Mouse (Mus musculus): ENCODE measurements around the gene Gja6. TPM values are rescaled to one million over a fixed set of nuclear protein-coding genes. Genes with fewer than 3 reads are reported as not detected.

Gene Gja6
- total RNA-seq (2022), result 1 to 10 TPM; 1.3 to 2.9 (median 1.9) TPM

DNA sequence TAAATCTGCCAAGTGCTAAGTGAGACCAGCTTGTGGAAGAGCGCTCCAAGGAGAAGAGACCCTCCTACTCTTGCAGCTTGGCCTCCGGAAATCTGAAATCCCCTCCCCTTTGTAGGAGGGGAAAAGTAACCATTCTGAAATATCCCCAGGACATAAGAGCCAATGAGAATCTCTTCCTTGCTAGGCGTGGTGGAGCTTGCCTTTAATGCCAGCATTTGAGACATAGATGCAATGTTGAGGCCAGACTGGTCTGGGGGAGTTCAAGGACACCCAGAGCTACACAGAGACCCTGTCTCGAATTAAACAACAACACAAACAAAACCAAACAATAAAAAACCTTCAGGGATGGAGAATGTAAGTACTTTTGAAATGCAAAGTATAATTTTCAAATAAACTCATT, at the start of gene Gja6:
Gene Gja6, minus strand, starts transcription at position 101 of the 400 bp plus-strand sequence.
- no peak for DNase-seq (ENCODE audit: low spot score in 2 of 2)

DNA sequence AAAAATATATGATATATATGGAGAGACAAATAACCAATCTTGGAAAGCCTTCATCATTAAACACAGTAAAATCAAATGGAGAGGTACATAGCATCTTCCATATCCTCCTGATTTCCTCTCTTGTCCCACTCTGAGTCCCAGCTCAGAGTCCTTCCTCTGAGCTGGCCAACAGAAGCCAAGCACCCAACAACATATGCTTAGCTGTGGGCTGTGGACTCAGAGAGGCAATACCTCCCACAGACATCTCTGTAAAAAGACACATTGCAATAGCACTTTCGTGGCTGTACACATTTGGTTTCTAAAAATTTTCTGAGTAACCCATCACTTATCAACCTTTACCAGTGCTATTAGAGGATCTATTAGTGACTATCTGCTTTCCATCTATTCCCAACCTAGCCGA, 42.7 kb upstream of the Gja6 start:
- no peak for DNase-seq (ENCODE audit: low spot score in 2 of 2)

DNA sequence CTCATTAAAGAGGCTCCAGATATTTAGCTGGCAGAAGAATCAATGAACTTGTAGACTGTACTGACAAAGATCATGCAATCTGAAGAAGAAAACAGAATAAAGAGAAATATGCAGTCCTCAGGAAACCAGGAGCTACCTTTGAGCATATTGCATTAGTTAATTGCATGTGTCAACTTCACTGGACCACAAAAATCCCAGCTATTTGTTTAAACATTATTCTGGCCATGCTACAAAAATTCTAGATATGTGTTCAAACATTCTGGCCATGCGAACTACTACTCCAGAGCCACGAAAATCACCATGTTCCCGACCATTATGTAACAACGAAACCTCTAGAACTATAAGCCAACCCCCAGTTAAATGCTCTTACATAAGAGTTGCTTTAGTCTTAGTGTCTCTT, 37.9 kb upstream of the Gja6 start:
- no peak for DNase-seq (ENCODE audit: low spot score in 2 of 2)

DNA sequence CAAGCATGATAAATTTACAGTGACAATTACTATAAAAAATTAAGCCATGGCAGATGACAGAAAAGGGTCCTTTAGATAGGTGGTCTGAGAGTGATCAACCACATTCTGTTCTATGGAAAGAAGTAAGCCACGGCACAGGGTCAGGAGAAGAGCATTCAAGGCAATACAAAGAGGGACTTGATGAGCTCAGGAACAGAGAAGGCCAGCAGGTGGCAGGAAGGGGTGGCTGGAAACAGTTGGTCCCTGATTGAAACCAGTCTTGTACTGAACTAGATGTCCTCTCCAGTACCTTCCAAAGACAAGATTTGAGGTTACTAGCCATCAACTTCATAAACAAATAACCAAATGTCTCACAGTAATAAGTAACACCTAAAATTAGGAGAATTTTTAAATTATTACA, 28.7 kb upstream of the Gja6 start:
- DNase-seq (ENCODE audit: low spot score in 2 of 2), result no peak

DNA sequence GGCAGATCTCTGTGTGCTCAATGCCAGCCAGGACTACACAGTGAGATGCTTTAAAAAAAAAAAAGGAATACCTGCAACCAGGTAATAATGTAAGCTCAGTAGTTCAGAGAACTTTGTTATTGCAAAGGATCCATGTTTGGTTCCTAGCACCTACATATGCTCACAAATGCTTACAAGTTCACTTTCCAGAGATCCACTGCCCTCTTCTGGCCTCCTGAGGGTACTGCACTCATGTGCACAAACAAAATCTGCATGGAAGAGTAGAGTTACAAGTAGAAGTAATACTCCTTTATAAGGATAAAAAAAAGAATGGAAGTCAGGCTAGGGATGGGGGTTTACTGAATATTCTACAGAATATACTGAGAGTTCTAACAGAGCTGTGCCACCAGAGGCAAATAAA, 23.8 kb upstream of the Gja6 start:
- DNase-seq (ENCODE audit: low spot score in 2 of 2), result no peak

DNA sequence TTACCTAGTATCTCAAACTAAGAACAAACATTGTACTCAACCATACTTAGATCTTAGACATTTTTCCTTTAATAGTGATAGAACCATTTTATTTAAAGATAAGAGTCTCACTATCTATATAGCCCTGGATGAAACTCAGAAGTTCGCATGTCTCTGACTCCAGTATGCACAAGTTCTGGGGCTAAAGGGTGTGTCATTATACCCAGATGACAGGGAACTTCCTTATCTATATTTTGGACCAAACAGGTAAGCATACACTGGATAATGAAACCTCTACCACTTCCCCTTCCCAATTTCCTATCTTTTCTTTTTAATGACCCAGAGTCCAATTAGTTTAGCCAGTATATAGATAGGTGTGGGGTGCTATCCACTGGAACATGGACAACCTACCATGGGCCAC, 22.0 kb upstream of the Gja6 start:
- DNase-seq (ENCODE audit: low spot score in 2 of 2), result no peak

DNA sequence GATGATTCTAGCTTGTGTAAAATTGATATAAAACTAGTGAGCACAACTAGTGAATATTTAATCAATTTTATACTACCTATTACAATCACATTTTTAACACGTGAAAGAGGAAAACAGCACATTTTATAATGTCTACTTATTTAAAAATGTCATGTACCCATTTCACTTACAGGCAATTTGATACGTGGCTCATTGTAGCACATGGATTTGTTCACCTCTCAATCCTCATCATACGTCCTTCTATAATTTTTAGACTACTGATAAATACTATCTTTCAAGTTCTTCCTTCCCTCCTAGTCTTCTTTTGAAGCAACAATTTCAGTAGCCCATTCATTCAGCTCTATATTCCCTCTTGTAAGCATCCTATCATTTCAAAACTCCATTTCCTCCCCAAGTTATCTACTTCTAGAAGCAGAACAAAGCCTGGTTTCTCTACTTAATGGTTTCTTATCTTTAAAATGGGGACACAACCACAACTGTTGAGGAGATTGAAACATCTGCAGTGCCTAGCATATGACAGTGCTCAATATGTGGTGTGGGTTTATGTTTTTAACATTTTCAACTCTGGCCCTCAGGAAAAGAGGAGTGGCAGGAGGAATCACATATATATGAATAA, 12.3 kb upstream of the Gja6 start:
- DNase-seq (ENCODE audit: low spot score in 2 of 2), result no peak

DNA sequence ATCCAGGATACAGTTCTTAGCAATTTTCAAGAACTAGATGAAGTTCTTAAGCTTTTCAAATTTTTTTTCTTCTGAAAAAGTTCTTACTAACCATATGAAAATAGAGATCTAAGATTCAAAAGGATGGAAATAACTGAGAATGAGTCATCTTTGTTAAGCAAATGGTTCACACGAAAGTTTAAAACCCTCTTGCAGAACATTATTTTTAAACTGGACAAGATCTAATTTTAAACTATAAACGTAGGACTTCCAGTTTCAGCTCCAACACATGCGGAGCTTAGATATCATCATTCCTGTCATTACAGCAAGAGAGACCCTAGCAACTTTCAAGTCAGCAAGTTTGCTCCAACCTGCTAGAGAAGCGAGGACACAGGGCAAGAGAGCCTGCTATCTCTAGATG, 375 bp downstream of the Gja6 start:
- no peak for DNase-seq (ENCODE audit: low spot score in 2 of 2)

DNA sequence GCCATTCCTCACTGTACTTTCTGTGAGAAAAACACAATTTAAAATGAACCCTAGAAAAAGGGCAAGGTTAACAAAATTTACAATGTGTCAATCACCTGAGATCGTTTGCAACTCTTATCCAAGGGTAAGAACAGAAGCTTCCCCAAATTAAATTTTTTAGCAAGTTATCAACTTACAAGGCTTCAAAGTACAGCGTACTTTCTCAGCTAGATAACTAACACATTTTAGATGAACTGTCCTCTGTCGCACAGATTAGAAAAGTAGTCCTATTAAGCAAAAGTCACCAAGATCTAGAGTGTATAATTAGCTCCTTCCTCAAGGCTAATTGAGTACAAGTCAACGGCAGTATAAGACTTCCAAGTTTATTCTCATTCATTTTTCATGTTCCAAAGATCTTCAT, 939 bp downstream of the Gja6 start:
- no peak for DNase-seq (ENCODE audit: low spot score in 2 of 2)

DNA sequence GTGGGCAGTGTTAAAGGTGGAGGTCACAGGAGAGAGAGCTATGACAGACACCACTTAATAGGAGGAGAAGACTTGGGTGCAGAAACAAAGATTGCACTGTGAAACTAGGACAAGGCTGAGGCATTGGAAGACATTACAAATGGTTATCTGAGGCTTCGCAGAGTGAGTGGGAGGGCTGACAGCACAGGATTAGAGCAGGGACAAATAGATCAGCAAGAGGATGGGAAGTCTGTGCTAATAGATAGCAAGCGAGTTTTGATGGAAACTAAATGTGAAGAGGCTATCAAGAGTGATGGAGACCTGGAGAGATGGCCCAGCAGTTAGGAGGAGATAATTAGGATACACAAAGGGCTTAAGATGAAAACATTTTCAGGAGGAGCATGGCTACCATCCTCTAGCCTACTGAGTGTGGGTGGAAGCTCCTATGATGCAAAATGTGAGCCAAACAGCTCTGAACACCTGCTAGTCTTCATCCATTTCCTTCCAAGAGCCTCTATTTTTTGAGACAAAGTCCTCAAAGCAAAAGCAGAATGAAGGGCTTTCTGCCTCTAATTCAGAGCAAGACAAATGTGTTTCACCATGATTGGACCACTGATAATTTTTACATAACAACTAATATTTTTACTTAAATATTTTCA, 1.7 kb downstream of the Gja6 start:
- no peak for DNase-seq (ENCODE audit: low spot score in 2 of 2)

DNA sequence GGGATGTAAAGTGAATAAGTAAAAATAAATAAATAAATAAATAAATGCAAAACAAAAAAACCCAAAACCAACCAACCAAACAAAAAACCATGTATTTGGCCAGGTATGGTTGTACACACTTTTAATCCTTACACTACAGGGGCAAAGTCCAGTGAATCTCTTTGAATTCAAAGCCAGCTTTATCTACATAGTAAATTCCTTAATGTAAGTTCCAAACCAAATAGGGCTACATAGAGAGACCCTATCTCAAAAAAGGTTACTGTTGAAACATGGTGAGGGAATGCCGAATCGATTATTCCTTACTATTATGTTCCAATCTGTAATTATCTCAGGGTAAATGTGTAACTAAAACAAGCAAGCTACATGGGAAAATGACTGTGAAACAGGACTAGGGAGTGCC, 5.7 kb downstream of the Gja6 start:
- no peak for DNase-seq (ENCODE audit: low spot score in 2 of 2)

DNA sequence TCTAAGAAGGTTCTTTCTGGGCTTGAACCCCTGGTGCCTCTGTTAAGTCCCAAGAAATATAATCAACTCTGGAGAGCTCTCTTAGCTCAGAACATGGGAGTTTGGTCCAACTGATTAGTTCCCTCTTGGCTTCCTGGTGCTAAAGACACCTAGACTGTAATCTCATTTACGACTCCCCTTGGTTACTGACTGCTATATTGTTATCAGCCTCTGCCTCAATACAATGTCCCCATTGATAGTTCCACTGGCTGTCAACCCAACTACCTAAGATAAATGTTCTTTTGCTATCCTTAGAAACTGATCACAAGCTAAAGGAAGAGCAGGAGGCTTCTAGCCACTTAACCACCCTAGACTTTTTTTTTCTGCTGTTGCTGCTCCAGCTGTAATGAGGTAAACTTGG, 14.8 kb downstream of the Gja6 start:
- DNase-seq (ENCODE audit: low spot score in 2 of 2), result no peak

DNA sequence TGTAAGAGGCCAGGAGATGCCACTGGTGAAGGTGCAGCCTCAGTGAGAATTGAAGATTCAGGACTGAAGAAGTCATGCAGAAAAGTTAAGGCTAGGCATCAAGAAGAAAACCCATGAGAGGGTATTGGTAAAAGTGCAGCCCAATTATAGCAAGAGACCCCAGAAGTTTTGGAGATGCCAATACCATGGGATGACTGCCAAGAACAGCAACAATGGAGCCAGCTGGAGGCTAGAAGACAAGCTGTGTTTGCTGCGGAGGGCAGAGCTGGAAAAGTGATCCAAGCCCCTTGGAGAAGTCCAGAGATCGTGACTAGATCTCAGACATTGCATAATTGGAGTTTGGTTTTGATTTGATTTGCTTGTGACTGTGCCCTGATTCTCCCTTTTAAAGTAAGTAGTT, 20.6 kb downstream of the Gja6 start:
- no peak for DNase-seq (ENCODE audit: low spot score in 2 of 2)

DNA sequence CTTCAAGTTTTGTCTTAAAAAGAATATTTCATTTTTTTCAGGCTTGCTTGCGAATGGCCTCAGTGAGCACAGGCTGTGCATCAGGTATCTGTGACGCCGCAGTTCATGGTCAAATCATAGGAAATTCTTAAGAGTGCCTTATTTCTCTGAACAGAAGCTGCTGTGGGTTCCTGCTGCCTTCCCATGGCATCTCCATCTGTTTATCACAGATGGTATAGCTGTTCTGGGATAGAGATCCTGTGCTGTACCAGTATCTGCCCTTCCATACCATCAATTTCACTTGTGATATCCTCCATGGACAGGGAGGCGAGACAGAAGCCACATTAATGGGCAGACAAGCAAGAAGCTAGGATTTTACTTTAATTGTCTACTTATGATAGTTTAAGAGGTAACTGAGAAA, 40.3 kb downstream of the Gja6 start:
- no peak for DNase-seq (ENCODE audit: low spot score in 2 of 2)

DNA sequence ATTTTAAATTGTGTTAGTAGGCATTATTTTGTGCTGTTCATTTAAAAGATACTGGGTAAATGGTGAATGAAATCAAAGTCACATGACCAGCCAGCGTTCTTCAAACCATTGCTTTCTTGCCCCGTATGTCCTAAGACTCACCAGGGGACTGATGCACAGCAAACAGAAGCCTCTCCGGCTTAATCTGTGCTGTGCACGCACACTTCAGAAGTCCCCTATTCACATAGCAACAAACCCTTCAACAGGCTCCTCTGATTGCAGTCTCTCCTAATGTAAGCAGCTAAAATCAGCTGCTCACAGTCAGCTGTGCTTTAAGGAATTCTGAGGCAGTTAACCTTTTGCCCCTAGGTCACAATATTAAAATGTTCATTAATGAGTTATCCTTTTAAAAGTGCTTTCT, 41.8 kb downstream of the Gja6 start:
- DNase-seq (ENCODE audit: low spot score in 2 of 2), result no peak

DNA sequence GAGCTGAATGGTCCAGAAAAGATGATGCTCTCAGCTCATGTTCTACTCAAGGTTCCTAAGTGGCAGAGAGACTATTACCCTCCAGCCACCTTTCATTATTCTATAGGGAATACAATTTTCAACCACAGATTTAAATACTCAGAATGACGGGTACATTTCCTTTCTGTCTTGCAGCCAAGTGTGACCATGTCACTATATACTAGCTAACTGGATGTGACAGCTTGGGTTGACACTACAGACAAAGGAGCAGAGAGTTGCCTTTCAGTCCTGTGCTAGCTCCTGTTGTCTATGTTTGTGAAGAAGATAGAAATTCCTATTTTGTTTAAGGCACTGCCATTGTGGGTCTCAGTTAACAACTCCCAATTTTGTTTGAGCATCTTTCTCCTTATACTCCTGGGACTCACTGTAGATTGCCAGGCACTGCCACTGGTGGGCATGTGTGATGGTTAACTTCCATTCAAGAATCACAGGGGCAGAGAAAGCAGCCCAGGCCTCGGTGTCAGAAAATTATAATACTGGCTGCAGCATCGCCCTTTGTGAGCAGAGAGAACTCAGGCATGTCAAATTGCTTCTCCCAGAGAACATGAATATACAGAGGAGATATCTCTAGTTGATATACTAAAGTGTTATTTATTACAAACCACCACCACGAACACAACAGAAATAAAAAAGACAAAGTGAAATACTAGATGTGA, 43.0 kb downstream of the Gja6 start:
- no peak for DNase-seq (ENCODE audit: low spot score in 2 of 2)

Other genes with a start within 250 kb of the Gja6 start
- gene Ppef1, start 171.3 kb downstream of the Gja6 start, total RNA-seq (2022), result 1 to 10 TPM in 1 of 4 experiments, under 1 TPM in 3; 0.38 to 1.2 (median 0.55) TPM
- gene Rs1, start 139.0 kb downstream of the Gja6 start, total RNA-seq (2022), result under 1 TPM in 3 of 4 experiments, not detected in 1; 0.06 to 0.64 (median 0.21) TPM
- gene Cdkl5, start 87.7 kb upstream of the Gja6 start, total RNA-seq (2022), result 100 to 1,000 TPM; 136 to 177 (median 147) TPM
- gene Scml2, start 210.1 kb upstream of the Gja6 start, total RNA-seq (2022), result 1 to 10 TPM in 3 of 4 experiments, under 1 TPM in 1; 0.57 to 2.2 (median 1.3) TPM